Mouse (Mus musculus): ENCODE results near the gene Apol7c.
"Not testable (repeated sequence)": the region's sequence is repeated elsewhere in the genome, so short reads cannot be mapped to it uniquely, and the experiment has no call there.

Gene Apol7c

DNA sequence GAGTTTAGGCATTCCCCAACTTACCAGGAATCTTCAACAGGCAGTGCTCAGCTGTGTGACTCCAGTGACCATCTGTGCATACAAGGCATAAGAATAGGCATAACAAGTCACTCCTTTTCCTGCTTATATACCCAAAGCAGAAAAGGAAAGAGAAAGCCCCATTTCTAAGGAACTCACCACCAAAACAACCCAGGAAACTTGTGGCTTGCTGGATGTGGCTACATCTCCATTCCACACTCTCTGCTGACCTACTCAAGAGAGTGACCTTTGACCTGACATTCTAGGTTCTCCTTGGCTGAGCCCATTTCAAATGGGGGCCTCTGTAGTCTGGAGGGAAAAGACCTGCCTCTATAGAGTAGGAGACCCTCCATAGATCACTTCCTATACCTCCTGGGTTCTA is at the start of gene Apol7c:
TSS of gene Apol7c (minus strand) at position 101 of the 400 bp plus-strand sequence.
- no peak for DNase-seq

DNA sequence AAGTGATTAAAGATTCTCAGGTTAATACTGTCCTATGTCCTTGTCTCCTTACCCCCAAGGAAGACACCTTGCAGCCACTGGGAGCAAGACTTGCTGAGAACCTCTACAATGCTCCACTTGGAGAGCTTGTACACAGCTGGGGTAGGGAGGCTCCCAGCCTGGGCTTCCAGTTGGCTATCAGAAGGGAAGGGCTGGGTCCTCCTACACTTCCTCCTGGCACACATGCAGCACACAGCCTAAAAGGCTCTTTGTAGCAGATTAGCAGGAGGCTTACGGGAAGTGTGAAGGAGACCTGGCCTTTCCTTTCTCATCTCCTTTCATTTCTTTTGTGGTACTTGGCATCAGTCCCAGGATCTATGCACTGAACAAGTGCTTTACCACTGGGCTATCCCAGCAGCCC is 48.6 kb upstream of the Apol7c start:
- DNase-seq: no peak

DNA sequence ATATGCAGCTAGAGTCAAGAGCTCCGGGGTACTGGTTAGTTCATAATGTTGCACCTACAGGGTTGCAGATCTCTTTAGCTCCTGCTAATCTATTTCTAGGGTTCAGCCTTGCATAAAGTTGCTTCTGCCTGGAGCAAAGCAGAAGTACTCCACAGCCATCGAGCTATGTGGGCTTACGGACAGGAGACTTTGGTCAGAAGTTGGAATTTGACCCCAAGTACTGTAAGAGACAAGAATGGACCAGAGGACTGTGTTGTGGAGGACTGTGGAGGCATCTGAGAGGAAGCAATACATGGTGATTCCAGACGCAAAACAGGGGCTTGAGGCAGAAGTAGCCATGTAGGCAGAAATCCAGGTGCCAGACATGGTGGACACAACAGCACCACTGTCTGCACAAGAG is 46.2 kb upstream of the Apol7c start:
- DNase-seq: no peak

GRCm38 (mm10) chr15:77578801-77579200 is 45.7 kb upstream of the Apol7c start:
- DNase-seq: no peak

DNA sequence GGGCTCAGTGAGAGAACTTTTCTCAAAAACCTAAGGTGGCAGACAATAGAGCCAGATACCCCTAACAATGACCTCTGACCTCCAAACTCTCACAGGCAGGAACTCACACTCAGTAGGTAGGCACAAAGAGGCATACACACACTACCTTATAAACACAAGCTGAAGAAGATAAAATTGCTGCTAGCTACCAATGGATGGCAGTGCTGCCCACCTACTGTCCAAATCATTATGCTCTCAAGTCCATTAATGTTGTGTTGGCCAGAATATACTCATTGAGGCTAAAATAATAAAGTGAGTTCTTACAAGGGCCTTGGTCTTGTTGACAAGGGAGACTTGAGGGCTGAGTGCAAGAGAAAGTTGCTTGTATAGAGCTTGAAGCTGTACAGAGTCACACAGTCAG is 30.1 kb upstream of the Apol7c start:
- DNase-seq: no peak

- no peak for DNase-seq
Observed at GRCm38 (mm10) chr15:77561792-77562191, 28.7 kb upstream of the Apol7c start, which contains the start of gene 1700025B11Rik. 1700025B11Rik (minus strand) TSS chr15:77561892.

DNA sequence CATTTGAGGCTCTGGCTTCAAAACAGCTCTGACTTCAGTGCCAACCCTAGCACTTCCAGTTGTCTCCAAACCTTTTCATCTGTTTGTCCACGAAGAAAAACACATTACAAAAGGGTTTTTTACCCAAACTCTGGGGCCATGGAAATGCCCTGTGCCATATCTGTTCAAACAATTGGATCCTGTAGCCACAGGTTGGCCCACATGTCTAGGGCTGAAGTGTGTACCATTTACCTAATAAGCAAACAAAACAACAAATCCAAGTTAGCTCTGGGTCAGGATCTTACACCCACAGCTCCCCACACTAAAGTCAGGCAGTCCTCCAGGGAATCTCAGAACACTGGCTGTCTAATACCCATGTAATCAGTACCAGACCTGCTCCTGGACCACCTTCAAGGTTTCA is 6.1 kb upstream of the Apol7c start:
- DNase-seq: not testable (repeated sequence)

- DNase-seq: peak; percentile 40
Observed at GRCm38 (mm10) chr15:77523186-77523843, 9.8 kb downstream of the Apol7c start.

DNA sequence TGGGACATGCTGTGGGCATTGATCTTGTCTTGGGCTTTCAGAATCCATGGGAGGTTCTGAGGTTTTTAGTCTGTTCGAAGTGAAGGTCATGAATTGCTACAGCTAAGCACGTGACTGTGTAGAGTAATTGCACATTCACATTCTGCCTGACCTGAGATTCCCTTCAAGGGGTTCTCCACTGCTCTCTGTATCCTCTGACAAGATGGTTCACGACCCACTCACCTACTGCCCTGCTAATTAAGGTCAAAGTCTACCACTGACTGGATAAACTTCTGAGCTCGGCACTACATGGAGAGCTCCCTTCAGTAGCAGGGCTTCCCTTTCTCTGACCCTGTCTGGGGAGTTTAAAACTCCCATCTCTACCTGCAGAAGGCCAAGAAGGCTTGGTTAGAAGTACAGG is 12.5 kb downstream of the Apol7c start:
- not testable (repeated sequence) for DNase-seq

- not testable (repeated sequence) for DNase-seq
Observed at GRCm38 (mm10) chr15:77507966-77508365, 25.1 kb downstream of the Apol7c start, which contains the start of gene Apol11a. Apol11a (plus strand) TSS chr15:77508271.

DNA sequence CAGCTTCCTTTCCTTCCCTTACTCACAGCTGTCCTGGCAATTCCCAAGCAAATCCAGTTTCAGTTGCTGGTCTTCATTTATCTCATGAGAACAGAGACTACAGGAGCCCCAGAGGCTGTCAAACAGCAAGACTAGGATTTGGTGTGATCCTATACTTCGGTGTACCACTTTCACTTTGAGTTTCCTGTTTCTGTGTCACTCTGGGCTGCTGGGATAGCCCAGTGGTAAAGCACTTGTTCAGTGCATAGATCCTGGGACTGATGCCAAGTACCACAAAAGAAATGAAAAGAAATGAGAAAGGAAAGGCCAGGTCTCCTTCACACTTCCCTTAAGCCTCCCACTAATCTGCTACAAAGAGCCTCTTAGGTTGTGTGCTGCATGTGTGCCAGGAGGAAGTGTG is 38.4 kb downstream of the Apol7c start:
- not testable (repeated sequence) for DNase-seq

- DNase-seq: not testable (repeated sequence)
Observed at GRCm38 (mm10) chr15:77493181-77493580, 39.9 kb downstream of the Apol7c start.

GRCm38 (mm10) chr15:77482140-77482794 is 50.8 kb downstream of the Apol7c start:
- no peak for DNase-seq

DNA sequence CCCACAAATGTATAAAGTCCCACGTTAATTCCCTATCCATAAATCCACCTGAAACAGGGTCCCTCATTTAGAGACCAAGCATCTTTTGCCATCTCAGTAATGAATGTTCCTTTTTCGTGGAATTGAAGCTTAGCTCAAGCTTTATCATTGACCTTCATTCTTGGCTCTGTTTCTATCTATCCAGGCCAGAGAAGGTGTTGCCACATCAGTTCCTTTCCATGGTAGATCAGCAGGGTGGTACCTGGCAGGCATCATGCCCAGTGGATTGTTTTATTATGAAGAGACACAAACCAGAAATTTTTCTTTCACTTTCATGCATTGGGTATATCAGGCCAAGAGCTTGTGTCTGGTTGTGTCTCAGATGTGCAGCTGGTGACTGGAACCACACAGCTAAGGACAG is 56.4 kb downstream of the Apol7c start, which contains the start of gene Apol10a:
TSS of gene Apol10a (plus strand) at position 355 of the 400 bp plus-strand sequence.
- not testable (repeated sequence) for DNase-seq

Measured in liver (tissue).